Mouse (Mus musculus) monocyte, adult 5-6 weeks (primary cell): Measurements from ENCODE around the gene Rsbn1. TPM values are rescaled to one million over a fixed set of nuclear protein-coding genes. Genes with fewer than 3 reads are reported as not detected.

Source experiments
- total RNA-seq: library from RNA; stranded (forward); fragments of 200-1000, 200-491, 200-594 nt; gene quantifications from 3 replicates; pipeline ENCODE4 v1.2.3, GENCODE M21; 2017

Rsbn1 gene
- total RNA-seq, 1 experiment from 2014 or later, result 41.7 TPM

Other genes with a start within 250 kb of the Rsbn1 start
- gene Olfml3, start 176.1 kb upstream of the Rsbn1 start, total RNA-seq, result 0.10 to 0.78 TPM (median 0.32 TPM) in 3 replicates
- gene Gm10964, start 174.8 kb upstream of the Rsbn1 start, total RNA-seq, result not detected in 3 replicates
- gene Hipk1, start 122.6 kb upstream of the Rsbn1 start, total RNA-seq, result 97.7 to 153 TPM (median 113 TPM) in 3 replicates
- 13.7 to 24.6 TPM (median 14.9 TPM) in 3 replicates for gene Dclre1b, start 104.7 kb upstream of the Rsbn1 start, total RNA-seq
- gene Ap4b1, start 104.6 kb upstream of the Rsbn1 start, total RNA-seq, result 23.5 to 31.7 TPM (median 26.6 TPM) in 3 replicates
- 0.49 TPM in 1 of 3 replicates, not detected in the others for gene Gm43064, start 104.5 kb upstream of the Rsbn1 start, total RNA-seq
- gene Bcl2l15, start 81.5 kb upstream of the Rsbn1 start, total RNA-seq, result 0.39 to 2.8 TPM in 2 of 3 replicates, not detected in the other
- 145 to 249 TPM (median 169 TPM) in 3 replicates for gene Ptpn22, start 54.3 kb upstream of the Rsbn1 start, total RNA-seq
- gene Phtf1, start 54.0 kb downstream of the Rsbn1 start, total RNA-seq, result 10.3 to 33.4 TPM (median 19.3 TPM) in 3 replicates